Mouse (Mus musculus): Measurements from ENCODE around the gene Dennd6a.
"Not testable (repeated sequence)": the region's sequence is repeated elsewhere in the genome, so short reads cannot be mapped to it uniquely, and the experiment has no call there.

Dennd6a gene

DNA sequence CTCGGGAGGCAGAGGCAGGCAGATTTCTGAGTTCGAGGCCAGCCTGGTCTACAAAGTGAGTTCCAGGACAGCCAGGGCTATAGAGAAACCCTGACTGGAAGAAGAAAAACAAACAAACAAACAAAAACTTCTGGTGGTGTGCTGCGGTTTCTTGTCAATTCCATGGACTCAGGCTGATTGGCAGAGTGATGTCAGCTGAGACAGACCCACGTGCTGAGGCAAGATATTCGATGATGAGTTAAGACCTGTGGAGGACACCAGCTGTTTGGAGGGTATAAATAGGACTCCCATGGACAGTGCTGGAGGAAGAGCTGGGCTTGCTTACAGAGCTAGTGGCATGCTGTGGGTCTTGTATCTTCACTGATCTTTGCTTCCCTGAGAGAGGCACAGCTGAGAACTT, at the start of gene Dennd6a:
Gene Dennd6a, plus strand, starts transcription at position 301 of the 400 bp plus-strand sequence.
- DNase-seq (ENCODE audit: low read depth in 2 of 2, low spot score in 2 of 2) = not testable (repeated sequence)

DNA sequence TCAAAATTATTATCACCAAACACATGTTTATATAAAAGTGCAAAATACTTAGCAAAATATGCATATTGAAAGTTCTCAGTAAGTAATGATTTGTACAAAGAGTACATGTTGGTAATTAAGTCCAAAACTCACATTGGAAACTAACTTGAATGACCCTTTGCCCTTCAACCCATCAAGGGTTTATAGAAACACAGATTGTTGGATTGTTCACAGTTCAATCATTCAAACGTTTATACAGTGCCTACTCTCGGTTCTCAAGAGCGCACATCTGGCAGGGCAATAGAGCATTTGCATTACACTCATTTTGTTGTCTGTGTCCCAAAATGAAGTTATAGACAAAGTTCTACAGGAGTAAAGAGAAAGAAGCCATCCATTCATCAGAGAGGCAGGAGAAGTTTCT, 47.7 kb upstream of the Dennd6a start:
- no peak for DNase-seq (ENCODE audit: low read depth in 2 of 2, low spot score in 2 of 2)

DNA sequence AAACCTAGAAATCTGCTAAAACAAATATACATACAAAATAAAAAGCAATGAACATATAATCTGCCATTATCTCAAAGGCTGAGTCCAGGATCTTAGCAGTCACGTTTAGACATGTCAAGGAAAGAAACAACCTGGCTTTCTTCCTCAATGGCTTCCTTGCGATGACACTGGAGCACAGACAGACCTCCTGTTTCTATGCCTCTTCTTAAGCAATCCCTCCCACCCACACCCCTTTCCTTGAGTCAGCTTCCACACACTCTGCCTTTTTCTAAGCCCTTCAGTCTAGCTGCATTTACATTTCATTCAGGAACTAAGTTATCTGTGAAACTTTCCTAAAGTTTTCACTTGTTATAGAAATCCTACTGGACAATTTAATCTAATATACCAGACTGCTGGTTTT, 45.4 kb upstream of the Dennd6a start:
- no peak for DNase-seq (ENCODE audit: low read depth in 2 of 2, low spot score in 2 of 2)

DNA sequence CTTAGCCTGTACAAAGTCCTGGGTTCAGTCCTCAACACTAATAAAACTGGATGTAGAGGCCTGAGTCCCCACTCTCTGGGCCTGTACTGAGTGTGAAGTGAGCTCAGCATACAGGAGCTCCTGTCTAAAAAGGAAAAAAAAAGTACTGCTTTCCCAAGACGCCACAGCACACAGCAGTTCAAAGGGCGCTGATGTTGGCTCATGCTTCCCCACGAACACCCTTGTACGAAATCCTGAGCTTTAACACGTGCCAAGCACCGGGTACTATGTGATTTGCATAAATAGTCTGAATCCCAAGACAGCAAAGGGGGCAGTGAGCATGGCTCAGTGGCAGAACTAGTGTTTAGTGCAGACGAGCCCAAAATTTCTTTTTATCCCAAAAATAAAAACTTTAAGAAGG, 43.3 kb upstream of the Dennd6a start:
- no peak for DNase-seq (ENCODE audit: low read depth in 2 of 2, low spot score in 2 of 2)

DNA sequence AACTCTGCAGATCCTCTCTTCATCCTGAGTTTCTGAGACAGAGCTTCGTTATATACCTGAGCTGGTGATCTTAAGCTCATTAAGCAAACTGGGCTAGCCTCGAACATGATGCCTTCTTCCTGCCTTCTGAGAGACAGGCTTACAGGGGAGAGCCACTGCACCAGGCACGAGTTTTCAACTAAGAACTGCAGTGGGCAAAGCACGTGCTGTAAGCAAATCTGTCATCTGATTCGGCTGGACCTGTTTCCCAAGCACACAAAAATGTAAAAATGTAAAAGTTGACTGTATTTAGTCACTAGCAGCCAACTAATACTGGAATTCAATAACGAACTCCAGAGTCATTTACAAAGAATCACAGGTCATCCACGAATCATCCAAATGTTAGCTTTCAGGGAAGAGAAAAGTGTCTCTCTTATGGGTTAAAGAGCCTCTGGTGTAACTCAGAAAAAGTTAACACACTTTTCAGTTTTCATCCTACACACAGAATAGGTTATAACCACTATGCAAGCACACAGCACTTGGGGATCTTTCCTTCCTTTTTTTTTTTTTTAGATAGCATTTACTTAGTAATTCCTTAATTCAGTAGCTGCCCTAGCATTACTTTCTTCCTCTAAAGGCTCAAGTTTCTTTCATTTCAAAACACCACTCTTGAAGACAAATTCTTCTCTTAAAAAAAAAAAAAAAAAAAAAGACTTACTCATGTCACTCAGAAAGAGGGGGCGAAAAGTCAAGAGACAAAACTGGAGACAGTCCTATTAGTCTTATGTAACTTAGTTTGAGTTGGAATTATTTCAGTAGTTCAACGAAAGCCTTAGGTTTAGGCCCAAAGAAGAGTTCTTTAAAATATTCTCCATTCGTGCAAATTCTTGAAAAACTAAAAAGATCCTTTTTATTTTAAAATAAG, 42.0 kb upstream of the Dennd6a start:
- no peak for DNase-seq (ENCODE audit: low read depth in 2 of 2, low spot score in 2 of 2)

DNA sequence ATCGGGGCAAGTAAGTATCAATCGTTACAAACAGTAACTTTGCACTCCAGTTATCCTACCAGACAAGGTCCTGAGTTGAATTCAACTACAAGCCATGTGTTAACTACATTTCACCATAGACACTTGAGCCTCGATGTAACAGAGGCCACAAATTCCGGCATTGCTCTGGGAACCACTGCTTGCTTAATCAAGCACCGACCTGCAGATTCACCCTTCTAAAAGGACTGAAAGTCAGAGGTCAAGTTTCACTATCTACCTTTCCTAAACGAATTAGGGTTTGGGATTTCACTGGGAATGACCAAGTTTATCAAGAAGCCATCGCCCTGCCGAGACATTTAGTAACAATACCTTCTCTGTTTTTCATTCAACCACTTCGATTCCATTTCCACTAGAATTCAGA, 40.9 kb upstream of the Dennd6a start:
- no peak for DNase-seq (ENCODE audit: low read depth in 2 of 2, low spot score in 2 of 2)

DNA sequence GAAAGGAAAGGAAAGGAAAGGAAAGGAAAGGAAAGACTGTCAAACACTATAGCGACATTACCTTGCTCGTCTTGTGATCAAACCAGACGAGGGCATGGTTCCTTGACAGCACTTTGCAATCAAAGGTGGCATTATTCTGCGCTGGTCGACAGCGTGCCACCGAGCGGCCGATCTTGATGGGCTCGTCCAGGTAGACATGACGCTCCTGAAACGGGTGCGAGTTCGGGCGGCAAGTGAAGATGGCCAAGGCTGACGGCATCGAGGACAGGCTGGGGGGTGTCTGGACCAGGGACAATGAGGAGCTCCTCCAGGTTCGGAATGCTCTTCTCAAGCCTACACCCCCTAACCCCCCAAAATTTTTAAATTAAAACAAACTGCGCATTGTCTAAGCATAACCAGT, 40.4 kb upstream of the Dennd6a start:
- DNase-seq (ENCODE audit: low read depth in 2 of 2, low spot score in 2 of 2) = no peak

DNA sequence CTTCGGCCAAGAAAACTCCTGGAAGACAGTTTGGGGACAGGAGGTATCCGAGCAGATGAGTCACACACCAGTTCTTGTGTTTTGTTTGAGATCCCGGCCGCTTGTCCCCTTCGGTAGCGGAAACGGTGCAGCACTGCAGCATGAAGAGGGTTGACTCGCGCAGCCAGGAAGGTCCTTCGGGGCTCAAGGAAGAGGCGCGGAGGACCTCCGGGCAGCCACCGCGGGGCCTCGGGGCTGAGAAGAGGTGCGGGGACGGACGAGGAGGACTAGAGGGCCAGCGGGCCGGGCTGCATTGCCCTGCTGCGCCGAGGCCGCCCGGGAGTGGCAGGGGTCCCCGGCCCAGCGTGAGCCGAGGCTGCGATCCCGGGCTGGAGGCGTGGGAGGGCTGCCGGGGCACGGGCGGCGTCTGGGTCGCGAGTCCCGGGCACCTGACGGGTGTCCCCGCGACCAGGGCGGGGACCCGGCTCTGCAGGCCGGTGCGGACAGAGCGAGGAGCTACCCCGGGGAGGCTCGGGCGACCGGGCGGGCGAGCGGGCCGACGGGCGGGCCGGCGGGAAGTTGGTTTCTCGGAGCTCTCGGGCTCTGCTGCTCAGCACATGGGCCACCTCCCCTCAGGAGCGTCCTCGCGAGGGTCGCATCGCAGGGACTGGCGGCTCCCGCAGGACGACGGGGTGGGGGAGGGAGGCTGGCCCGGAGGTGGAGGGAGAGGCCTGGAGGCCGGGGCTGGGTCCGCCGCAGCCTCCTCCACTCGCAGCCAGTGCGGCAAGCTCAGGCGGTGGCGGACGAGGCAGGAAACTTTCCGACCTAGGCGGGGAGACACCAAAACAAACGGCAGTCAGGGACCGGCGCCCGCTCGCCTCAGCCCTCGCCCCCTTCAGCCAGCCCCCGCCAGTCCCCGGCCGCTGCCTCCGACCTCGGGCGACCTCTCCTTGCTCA, 39.6 kb upstream of the Dennd6a start:
- DNase-seq (ENCODE audit: low read depth in 2 of 2, low spot score in 2 of 2) = peak; percentile 21 to 47

DNA sequence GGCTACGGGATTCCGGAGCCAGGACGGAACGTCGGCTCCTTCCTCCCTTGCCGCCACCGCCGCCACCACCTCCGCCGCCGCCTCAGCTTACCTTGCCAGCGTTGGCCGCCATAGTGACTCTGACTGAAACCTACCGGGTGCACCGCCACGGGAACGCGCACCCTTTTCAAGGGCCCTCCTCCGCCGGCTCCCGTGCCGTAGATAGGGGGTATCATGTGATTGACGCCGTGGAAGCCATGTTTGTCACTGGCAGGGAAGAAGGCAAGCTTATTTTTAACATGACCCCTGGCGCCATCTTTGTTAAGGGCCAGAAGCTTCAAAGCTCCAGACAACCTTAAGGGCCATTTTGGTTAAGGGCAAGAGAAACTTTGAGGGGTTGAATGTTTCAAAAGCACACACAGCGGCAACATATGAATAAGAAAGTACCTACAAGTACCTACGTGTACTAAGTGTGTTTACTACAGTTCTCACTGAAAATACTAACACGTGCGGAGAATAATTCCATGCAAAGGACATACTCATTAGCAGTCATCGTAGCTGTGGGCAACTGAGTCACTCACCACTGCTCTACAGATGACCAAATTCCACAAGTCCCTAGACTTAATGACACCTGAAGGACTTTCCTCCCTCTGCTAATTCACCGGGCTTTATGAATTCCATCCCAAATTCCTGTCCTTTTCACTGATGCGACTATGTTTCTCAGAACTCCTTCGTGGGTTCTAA, 38.7 kb upstream of the Dennd6a start, which contains the start of gene Slmap:
Gene Slmap, minus strand, starts transcription at position 175 of the 723 bp plus-strand sequence.
- DNase-seq (ENCODE audit: low read depth in 2 of 2, low spot score in 2 of 2) = peak; percentile 98

DNA sequence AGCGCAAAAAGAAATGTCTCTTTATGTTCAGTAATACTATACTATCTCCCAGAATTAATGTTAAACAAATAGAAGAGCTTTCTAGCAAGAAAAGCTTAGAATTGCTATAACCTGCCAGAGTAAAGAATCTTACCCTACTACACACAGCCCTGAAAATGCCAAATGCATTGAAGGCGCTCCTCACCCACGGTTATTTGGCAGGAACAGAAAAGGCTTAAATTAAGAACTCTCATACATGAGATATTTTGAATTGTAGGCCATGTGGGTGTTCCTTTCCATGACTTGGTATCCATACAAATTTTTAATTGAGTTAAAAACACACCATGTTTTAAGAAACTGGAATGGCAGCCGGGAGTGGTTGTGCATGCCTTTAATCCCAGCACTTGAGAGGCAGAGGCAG, 34.4 kb upstream of the Dennd6a start:
- no peak for DNase-seq (ENCODE audit: low read depth in 2 of 2, low spot score in 2 of 2)

DNA sequence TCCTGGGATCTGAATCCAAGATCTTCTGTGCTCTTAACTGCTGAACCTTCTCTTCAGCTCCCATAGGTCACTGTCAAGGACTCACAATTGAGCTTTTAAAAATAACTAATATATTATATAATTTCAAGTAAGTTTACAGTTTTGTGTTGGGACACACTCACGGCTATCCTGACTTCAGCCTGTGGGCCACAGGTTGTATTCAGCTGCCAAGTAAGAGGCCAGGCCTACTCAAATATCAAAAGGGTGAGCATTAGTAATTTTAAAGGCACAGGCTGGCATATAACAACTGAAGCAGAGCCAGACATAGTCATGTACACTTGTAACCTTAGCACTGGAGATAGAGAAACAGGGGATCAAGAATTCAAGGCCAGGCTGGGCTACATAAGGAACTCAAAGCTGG, 33.1 kb upstream of the Dennd6a start:
- DNase-seq (ENCODE audit: low read depth in 2 of 2, low spot score in 2 of 2) = no peak

DNA sequence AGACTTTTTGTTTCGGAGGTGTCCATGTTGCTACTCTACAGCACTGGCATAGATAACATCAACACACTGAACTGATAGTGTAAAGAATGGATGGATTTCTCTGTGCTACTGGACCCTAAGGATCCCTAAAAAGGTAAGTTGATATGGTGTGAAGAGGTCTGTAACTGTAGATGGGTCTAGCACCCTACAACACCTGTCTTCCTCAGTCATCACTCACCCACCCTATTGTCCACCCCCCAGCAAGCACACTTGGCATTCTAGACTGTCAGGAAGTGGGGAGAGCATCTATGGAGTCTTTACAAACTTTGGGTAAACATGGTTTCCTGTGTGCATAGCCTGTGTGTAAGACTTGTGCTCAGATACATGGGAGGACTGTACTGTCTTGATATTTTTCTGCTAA, 31.5 kb upstream of the Dennd6a start:
- no peak for DNase-seq (ENCODE audit: low read depth in 2 of 2, low spot score in 2 of 2)

DNA sequence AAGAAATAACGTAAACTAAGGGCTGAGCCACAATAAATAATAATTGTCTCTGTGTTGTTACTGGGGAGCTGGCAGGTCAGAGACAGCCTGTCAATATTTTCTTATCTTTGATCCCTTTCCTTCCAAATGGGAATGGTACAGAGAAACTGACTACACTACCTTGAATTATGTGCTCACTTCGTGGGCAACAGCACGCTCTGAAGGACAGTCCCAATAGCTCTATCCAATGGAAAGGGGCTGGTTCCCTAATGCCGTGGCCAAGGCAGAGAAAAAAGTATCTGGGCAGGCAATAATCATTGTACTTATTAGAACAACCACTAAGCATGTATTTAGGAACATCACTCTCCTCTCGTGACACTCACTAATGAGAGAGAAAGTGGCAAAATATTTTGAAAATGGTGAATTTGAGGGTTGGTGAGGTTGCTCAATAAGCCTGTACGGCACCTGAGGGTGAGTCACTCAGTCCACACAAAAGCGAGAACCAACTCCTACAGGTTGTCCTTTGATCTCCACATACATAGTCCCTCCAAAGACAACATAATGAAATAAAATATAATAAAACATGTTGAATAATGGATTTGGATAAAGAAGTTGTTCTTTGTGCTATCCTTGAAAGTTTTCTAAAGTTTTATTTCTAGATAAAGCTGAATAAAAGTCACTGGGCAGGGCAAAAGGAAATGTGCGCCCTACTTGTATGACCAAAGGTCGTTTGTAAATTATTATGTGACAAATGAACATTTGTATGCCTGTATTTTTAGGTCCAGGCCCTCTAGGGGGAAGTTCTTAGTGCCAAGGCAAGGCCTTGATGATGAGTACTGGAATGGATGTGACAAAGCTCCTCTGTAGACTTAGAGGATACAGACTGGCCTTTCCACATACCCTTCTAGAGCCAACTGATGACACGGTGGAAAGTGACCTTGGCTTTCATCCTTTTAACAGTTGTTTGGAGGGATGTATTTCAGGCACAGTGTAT, 25.9 kb upstream of the Dennd6a start:
- no peak for DNase-seq (ENCODE audit: low read depth in 2 of 2, low spot score in 2 of 2)

DNA sequence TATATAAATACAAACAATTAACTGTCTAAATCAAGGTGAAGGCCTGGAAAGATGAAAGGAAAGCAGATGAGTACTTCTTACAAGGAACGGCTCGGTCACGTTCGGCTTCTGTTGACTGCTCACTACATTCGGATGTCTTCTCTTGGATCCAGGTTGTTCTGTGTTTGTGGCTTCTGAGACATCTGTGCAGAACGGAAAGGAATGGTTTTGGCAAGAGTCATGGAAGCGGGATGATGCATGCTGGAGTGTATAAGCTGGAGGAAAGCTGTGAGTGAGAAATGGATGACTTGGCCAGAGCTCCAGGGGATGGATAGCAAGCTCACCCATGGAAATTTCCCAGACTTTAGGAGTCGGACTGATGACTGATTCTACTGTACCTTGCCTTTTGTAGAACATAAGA, 22.9 kb upstream of the Dennd6a start:
- no peak for DNase-seq (ENCODE audit: low read depth in 2 of 2, low spot score in 2 of 2)

DNA sequence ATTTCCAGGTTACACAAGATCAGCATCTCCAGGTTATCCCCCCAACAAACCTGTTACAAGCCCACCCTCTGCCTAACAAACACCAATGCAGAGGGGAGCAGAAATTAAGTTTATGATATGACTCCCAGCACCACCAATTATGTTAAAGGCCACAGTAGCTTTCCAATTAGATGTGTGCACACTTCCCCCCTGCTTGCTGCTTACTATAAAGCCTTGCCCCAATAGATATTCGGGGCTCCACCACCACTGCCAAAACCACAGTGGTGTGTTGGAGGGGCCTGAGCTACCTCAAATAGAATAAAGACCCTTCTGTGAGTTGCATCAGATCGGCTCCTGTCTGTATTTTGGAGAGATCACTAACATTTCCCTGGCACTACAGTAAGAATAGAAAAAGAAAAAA, 21.2 kb upstream of the Dennd6a start:
- DNase-seq (ENCODE audit: low read depth in 2 of 2, low spot score in 2 of 2) = no peak

DNA sequence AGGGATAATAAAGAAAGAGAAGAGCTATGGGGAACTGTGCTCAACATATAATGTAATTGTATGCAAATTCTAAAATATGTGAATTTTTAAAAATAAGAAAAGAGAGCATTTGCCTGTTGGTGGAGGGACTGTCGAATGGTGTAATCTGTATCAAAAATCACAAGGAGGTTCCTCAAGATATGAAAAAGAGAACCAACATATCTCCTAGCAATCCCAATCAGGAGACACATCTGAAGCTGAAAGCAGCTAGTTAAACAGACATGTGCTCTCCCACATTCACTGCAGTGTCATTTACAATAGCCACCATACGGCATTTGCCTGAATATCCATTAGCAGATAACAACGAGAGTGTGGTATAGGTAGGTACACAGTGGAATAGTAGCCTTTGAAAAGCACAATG, 20.8 kb upstream of the Dennd6a start:
- DNase-seq (ENCODE audit: low read depth in 2 of 2, low spot score in 2 of 2) = no peak

DNA sequence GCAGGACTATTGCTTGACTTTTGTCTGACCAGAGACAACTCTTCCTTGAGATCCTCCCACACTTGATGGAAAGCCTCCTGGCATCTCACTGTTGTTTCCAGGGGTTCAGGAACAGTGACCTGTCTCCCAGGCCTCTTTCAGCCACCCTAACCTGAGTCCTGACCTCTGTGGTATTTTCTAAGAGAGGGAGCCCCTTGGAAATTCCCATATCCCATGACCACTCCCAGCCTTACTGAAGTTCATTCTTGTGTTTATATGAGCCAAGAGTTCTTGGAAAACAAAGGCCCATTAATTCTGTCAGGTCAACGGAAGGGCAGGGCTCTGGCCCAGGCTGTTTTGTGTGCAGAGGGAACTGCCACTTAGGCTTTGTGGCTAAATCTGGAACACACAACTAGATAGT, 16.1 kb upstream of the Dennd6a start:
- no peak for DNase-seq (ENCODE audit: low read depth in 2 of 2, low spot score in 2 of 2)

DNA sequence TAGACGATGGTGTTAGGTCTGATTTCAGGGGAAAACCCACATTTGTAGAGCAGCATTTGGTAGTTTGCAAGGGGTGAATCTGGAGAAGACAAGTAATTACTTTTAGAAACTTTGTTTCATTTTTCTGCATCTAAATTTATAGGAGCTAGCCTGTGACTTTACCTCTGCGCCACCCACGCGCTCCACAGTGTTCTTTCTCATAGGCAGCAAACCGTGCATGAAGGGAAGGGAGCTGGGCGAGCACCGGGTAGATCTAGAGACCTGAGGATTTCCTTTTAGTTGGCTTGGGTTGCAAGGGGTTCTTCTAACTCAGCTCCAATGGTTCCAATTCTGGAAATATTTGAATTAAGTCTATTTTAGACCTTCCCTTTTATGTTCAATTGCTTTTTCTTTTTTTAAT, 15.1 kb upstream of the Dennd6a start:
- no peak for DNase-seq (ENCODE audit: low read depth in 2 of 2, low spot score in 2 of 2)

DNA sequence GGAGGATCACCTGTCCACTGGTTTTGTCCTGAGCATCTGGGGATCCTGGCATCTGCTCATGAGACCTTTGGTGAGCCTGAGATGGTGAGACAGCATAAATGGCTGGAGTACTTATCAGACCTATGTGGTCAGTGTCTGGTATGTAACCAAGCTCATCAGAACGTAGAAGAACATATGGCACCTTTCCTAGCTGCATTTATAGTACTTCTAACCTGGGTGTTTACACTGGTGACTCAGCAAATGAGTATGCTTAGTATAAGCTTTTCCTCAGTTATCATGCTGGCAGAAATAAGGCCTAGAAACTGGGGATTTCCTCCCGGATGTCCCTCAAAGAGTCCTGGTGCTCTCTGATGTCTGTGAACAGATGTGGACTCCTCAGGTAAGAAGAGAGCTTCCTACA, 11.4 kb upstream of the Dennd6a start:
- no peak for DNase-seq (ENCODE audit: low read depth in 2 of 2, low spot score in 2 of 2)

DNA sequence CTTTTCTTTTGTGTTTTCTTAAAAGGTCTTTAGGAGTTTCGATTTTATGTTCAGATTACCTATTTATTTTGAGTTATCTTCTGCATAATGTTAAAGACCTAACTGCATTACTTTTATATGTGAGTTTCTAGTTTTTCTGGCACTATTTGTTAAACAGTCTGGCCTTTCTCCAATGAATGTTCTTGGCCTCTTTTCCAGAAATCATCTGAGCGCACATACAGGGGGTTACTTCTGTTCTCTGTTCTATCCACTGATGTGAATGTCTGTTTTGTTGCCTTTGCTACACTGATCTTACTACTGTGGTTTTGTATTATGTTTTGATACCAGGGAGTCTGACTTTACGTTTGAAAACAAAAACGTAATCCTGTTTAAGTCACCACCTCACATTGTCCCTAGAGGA, 3.8 kb upstream of the Dennd6a start:
- DNase-seq (ENCODE audit: low read depth in 2 of 2, low spot score in 2 of 2) = no peak
